Mouse (Mus musculus) forebrain, embryonic 13.5 days (tissue): ENCODE results near the gene Rinl. TPM values are rescaled to one million over a fixed set of nuclear protein-coding genes. Genes with fewer than 3 reads are reported as not detected.
A peak's percentile ranks its signal among the peaks of the same experiment; 100 is the strongest.

Experiments used
- ATAC-seq: fragments of 200-750 bp; cut with Nextera tagmentation; 2 replicates; pipeline ENCODE4 v1.8.0; 2017
- H3K27ac ChIP-seq: fragments of 300-500 bp; sonication (generic); 2 replicates; pipeline ENCODE4 v1.5.1; 2015; ENCODE audit warnings: inconsistent platforms, mild to moderate bottlenecking, moderate library complexity
- H3K27me3 ChIP-seq: fragments of 300-500 bp; sonication (generic); 2 replicates; pipeline ENCODE4 v1.6.1; 2015; ENCODE audit warnings: mild to moderate bottlenecking, inconsistent platforms
- H3K36me3 ChIP-seq: fragments of 300-500 bp; sonication (generic); 2 replicates; pipeline ENCODE4 v1.6.1; 2015; ENCODE audit warnings: mild to moderate bottlenecking, inconsistent platforms; ENCODE audit not compliant: poor library complexity, severe bottlenecking
- H3K4me1 ChIP-seq: fragments of 300-500 bp; sonication (generic); 2 replicates; pipeline ENCODE4 v1.6.1; 2015; ENCODE audit warnings: inconsistent platforms
- H3K4me2 ChIP-seq: fragments of 300-500 bp; sonication (generic); 2 replicates; pipeline ENCODE4 v1.6.1; 2015; ENCODE audit warnings: inconsistent platforms, mild to moderate bottlenecking, moderate library complexity
- H3K4me3 ChIP-seq: fragments of 300-500 bp; sonication (generic); 2 replicates; pipeline ENCODE4 v1.5.1; 2015; ENCODE audit warnings: mild to moderate bottlenecking, inconsistent platforms
- H3K9ac ChIP-seq: fragments of 300-500 bp; sonication (generic); 2 replicates; pipeline ENCODE4 v1.6.1; 2015; ENCODE audit warnings: mild to moderate bottlenecking, inconsistent platforms
- H3K9me3 ChIP-seq: fragments of 300-500 bp; sonication (generic); replicated peaks from 2 replicates; pipeline ENCODE4 v1.6.1; 2016; ENCODE audit warnings: inconsistent platforms
- WGBS: fragments of 180-500 bp; shearing (Covaris S2); methylation state at CpG from one replicate; pipeline ENCODE4 v1.1.7; 2015; 5-methylcytosine and 5-hydroxymethylcytosine counted together
- polyA plus RNA-seq: library from polyadenylated mRNA; unstranded; fragments of >200 nt; fragmentation: Nextera tagmentation; extraction: Ambion mirVana; gene quantifications from 2 replicates; pipeline ENCODE4 v1.2.1, GENCODE M21; 2015

Rinl gene
- polyA plus RNA-seq, 1 experiment from 2014 or later: 2.0 TPM

DNA sequence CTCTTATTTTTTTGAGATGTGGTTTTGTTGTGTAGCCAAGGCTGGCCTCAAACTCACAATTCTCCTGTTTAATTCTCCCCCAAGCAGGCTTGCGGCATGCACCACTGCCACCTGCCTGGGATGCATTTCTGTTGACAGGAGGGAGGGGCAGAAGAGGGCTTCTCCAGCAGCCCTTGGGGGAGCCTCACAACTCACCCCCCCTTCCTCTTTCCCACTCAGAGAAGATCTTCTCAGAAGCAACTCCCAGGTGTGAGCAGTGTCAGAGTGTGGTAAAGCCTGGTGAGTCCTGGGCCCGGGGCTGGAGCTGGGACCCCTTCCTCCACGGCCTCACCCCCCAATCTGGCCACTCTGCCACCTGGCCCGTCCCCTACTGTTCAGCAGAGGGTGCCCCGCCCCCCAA is 3.6 kb upstream of the Rinl start:
- H3K27ac ChIP-seq: no peak overlapping the region
- WGBS: 80% methylated on average over 5 of the region's 5 CpGs

DNA sequence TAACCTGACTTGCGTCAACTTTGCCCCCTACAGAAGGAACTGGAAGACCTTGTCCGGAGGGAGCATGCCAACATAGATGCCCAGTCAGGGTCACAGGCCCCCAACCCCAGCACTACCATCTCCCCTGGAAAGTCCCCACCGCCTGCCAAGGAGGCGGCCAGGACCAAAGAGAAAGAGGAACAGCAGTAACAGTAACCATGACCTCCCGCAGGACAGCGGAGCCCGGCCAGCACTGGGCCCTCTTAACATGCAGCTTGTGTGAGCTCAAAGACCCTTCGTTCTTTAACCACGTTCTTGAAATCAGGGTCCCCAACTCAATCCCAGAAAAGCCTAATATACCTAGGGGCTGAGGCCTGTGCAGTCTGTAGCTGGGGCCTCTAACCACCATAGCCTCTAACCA is 885 bp upstream of the Rinl start:
- WGBS: 96% methylated on average over 9 of the region's 9 CpGs

More for the DNA sequence above, 3.6 kb upstream of the Rinl start:
- Histone ChIP-seq H3K9me3 (no peaks in the 10 kb centered on the region), H3K27me3 (no peaks in the 10 kb centered on the region), H3K9ac (no peak overlapping the region), H3K4me3 (no peak overlapping the region), H3K36me3 (peaks cover 66% of the 10 kb centered on the region), H3K4me2 (no peak overlapping the region), H3K4me1 (peaks cover 5% of the 10 kb centered on the region)
- no peak for ATAC-seq

DNA sequence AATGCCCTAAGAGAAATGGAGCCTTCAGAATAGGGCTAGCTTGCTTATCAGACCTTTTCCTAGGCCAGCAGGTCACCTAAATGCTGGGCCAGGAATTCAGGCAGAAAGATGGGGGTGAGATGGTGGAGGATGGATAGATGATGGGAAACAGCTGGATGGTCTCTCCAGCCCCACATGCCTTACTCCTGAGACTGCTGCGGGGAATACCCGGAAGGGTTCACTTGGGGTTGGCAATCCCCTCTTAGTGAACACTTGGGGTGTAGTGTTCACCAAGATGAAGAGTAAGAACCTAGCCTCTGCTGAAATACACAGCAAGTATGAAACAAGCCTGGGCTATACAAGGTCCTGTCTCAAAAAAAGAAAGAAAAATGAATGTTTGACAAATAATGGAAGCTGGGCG is 466 bp downstream of the Rinl start:
- no peaks in the 10 kb centered on the region for H3K9me3 ChIP-seq
- H3K36me3 ChIP-seq: peaks cover 44% of the 10 kb centered on the region
- no peak overlapping the region for H3K4me2 ChIP-seq
- H3K27me3 ChIP-seq: no peaks in the 10 kb centered on the region
- H3K9ac ChIP-seq: no peak overlapping the region
- no peaks in the 10 kb centered on the region for H3K4me1 ChIP-seq
- H3K4me3 ChIP-seq: no peak overlapping the region
- no peak overlapping the region for H3K27ac ChIP-seq
- no peak for ATAC-seq
- 79% methylated on average over 3 of the region's 3 CpGs for WGBS

More for the DNA sequence above, 885 bp upstream of the Rinl start:
- Histone ChIP-seq H3K4me2 (no peak overlapping the region), H3K4me1 (no peaks in the 10 kb centered on the region), H3K9me3 (no peaks in the 10 kb centered on the region), H3K9ac (no peak overlapping the region), H3K36me3 (peaks cover 55% of the 10 kb centered on the region), H3K27me3 (no peaks in the 10 kb centered on the region), H3K4me3 (no peak overlapping the region), H3K27ac (no peak overlapping the region)
- ATAC-seq: no peak

DNA sequence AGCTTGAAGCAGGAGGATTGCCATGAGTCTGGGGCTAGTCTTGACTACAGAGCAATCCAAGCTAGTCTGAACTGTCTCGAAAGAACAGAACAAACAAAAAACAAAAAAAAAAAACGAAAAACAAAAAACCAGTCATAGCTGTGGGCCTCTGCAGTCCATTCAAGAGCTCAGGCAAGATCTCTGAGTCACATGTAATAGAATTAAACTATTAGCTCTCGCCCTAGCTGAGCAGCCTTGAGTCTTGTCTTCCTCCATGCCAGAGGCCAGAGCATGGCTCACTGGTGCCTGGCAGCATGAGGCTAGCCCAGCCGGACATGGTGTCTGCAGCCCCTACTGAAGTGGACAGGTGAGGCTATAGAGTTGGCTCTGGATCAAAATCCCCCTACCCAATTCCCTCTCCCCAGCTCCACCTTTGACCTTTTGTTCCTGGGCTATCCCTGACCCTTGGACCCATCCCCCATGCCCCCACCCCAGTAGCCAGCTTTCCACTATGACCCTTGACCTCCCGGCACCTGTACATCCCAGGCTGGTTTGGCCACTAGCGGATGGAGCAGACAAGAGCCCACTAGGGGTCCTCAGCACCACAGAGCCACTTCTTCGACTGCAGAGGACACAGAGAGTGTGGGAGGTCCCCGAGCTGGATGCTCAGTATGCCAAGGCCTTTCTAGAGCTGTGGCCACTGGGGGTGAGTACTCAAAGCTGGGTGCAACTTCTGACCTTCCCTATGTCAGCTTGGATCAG is 1.5 kb downstream of the Rinl start:
- no peaks in the 10 kb centered on the region for H3K9me3 ChIP-seq
- 49% methylated on average over 8 of the region's 8 CpGs for WGBS
- H3K9ac ChIP-seq: no peak overlapping the region
- no peak for ATAC-seq
- no peak overlapping the region for H3K27ac ChIP-seq
- no peak overlapping the region for H3K4me3 ChIP-seq
- no peaks in the 10 kb centered on the region; the same call in 1 of the 2 replicates for H3K27me3 ChIP-seq
- peaks cover 35% of the 10 kb centered on the region for H3K36me3 ChIP-seq
- no peaks in the 10 kb centered on the region for H3K4me1 ChIP-seq
- no peak overlapping the region for H3K4me2 ChIP-seq

DNA sequence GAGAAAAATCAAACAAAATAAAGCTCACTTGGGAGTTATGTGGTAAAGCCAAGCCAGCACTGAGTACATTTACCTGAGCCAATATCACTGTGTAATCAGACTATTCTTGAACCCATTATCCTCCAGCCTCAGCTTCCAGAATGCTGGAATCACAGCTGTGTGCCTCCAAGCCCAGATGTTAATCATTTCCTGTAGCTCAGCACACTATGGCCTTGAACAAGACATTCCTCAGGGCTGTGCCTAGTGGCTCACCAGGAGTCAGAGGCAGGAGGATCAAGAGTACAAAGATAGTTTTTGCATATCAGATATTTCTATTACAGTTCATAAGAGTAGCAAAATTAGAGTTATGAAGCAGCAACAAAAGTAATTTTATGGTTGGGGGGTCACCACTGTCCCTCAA is 2.9 kb downstream of the Rinl start:
- Histone ChIP-seq H3K27ac (no peak overlapping the region), H3K36me3 (peaks cover 20% of the 10 kb centered on the region; the same call in 1 of the 2 replicates)
- ATAC-seq: no peak

DNA sequence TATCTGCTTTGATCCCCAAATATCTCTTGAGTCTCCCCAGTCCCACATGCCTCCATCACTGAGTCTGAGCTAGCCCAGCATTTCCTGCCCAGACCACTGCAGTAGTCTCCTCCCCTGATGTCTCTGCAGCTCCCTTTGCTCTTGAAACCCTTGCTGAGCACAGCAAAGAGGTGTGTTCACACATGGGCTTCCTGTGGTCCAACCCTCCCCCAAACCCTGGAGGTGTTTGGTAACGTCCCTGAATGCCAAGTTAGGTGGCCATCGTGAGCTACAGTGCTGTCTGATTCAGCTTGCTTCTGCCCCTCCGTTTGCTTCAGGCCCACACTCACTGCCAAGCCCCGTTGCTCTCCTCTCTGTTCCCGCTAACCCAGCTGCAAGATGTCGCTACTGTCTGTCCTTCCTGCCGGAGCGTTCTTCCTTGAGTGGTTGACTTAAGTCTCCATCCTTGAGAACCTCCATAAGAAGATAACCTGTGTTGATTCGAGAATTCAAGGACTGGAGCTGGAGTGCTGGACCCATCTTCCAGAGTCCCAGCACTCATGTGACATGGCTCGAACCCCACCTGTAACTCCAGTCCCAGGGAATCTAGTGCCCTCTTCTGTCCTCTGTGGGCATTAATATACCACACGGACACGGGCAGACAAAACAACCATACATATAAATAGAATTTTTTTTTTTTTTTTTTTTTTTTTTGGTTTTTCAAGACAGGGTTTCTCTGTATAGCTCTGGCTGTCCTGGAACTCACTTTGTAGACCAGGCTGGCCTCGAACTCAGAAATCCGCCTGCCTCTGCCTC is 3.8 kb downstream of the Rinl start:
- Histone ChIP-seq H3K9ac (no peak overlapping the region), H3K4me2 (no peak overlapping the region), H3K27me3 (no peaks in the 10 kb centered on the region; the same call in 1 of the 2 replicates), H3K36me3 (peaks cover 12% of the 10 kb centered on the region; the same call in 1 of the 2 replicates), H3K4me3 (no peak overlapping the region), H3K27ac (no peak overlapping the region), H3K4me1 (0 out of 2 replicates have a peak, but pooled peaks cover 6% of the 10 kb centered on the region), H3K9me3 (no peaks in the 10 kb centered on the region)
- ATAC-seq: no peak
- WGBS: 86% methylated on average over 14 of the region's 14 CpGs

More for the DNA sequence above, 2.9 kb downstream of the Rinl start:
- H3K27me3 ChIP-seq: no peaks in the 10 kb centered on the region; the same call in 1 of the 2 replicates
- 0 out of 2 replicates have a peak, but pooled peaks cover 3% of the 10 kb centered on the region for H3K4me1 ChIP-seq
- no peaks in the 10 kb centered on the region for H3K9me3 ChIP-seq
- no peak overlapping the region for H3K4me3 ChIP-seq
- no peak overlapping the region for H3K9ac ChIP-seq
- H3K4me2 ChIP-seq: no peak overlapping the region

DNA sequence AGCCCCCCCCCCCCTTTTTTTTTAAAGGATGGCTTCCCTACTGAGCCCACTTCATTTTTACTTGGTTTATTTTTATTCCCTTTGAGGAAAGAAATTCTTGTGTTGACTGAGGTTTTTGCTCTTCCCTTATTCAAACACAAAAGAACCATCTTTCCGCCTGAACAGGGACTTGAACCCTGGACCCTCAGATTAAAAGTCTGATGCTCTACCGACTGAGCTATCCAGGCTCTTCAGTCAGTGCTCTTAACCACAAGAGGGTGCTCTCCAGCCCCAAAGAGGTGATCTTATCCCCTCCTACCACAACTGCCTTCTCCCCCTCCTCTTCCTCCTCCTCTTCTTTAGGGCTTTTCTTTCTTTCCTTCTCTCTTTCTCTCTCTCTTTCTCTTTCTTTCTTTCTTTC is 5.1 kb downstream of the Rinl start:
- 44% methylated on average over 2 of the region's 2 CpGs for WGBS
- ATAC-seq: no peak
- H3K27me3 ChIP-seq: no peaks in the 10 kb centered on the region; the same call in 1 of the 2 replicates
- 0 out of 2 replicates have a peak, but pooled peaks cover 6% of the 10 kb centered on the region for H3K4me1 ChIP-seq
- no peak overlapping the region for H3K9ac ChIP-seq
- no peak overlapping the region for H3K4me2 ChIP-seq
- no peak overlapping the region for H3K27ac ChIP-seq
- peaks cover under 1% of the 10 kb centered on the region; the same call in 1 of the 2 replicates for H3K36me3 ChIP-seq
- no peak overlapping the region for H3K4me3 ChIP-seq
- H3K9me3 ChIP-seq: no peaks in the 10 kb centered on the region

DNA sequence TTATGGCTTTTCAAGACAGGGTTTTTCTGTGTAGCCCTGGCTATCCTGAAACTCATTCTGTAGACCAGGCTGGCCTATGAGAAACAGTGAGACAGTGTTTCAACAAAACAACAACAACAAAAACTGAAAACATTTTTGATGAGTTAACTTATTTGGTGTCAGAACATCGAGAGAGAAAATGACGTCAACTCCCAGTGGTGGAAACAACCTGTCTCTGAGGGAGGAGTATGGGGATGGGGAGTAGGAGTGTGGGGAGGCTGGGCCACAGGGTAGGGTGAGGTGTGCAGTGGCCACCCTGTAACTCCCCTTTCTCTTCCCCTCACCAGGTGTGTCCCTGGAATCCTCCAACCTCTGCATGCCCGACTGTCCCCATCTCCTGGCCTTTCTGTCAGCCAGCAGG is 5.7 kb downstream of the Rinl start:
- no peak for ATAC-seq
- H3K9ac ChIP-seq: no peak overlapping the region
- no peak overlapping the region for H3K4me2 ChIP-seq
- 94% methylated on average over 3 of the region's 3 CpGs for WGBS
- no peaks in the 10 kb centered on the region for H3K9me3 ChIP-seq
- no peaks in the 10 kb centered on the region; the same call in 1 of the 2 replicates for H3K27me3 ChIP-seq
- 0 out of 2 replicates have a peak, but pooled peaks cover 6% of the 10 kb centered on the region for H3K4me1 ChIP-seq
- H3K4me3 ChIP-seq: no peak overlapping the region
- no peaks in the 10 kb centered on the region for H3K36me3 ChIP-seq
- no peak overlapping the region for H3K27ac ChIP-seq

DNA sequence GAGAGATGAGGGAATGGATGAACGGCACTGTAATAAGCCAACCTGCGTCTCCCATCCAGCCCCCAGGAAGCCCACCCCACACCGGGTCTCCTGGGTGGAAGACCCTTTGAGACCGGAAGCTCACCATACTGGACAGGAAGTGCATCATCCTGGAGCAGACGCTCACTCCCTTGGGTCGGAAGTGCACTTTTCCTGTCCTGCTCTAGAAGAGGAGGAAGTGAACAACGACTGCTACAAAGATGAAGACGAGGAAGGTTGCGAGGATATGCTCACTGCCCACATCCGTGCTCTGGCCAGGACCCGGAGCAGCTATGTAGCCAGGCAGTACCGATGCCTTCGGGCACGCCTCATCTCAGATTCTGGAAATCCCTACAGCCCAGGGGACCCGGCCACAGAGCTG is 7.1 kb downstream of the Rinl start:
- ATAC-seq: no peak
- Histone ChIP-seq H3K9me3 (no peaks in the 10 kb centered on the region), H3K4me3 (no peak overlapping the region), H3K36me3 (no peaks in the 10 kb centered on the region), H3K27ac (no peak overlapping the region), H3K27me3 (no peaks in the 10 kb centered on the region; the same call in 1 of the 2 replicates), H3K4me2 (no peak overlapping the region), H3K9ac (no peak overlapping the region), H3K4me1 (0 out of 2 replicates have a peak, but pooled peaks cover 6% of the 10 kb centered on the region)
- 83% methylated on average over 15 of the region's 15 CpGs for WGBS

DNA sequence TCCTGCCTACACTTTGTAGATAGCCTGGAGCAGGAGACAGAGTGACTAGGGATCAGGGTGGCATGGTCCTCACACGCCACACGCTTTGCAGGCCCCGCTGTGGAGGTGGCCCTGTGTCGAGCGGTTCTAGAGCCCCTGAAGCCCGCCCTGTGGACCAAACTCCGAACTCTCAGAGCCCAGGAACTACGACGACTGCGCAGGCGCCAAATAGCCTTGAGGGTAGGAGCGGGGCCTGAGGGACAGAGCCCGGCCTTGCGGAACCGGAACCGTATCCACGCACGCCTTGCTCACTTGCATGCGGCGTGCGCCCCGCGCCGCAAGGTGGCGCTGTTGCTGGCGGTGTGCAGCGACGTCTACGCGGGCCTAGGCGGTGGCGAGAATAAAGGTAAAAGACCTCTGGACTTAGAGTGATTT is 7.8 kb downstream of the Rinl start:
- Histone ChIP-seq H3K9ac (peak overlapping the region; percentile 58), H3K27me3 (no peaks in the 10 kb centered on the region; the same call in 1 of the 2 replicates), H3K4me2 (peak overlapping the region; percentile 51), H3K27ac (no peak overlapping the region), H3K4me1 (peaks cover 7% of the 10 kb centered on the region), H3K36me3 (no peaks in the 10 kb centered on the region), H3K4me3 (peak overlapping the region; percentile 9), H3K9me3 (no peaks in the 10 kb centered on the region)
- WGBS: 15% methylated on average over 32 of the region's 32 CpGs
- ATAC-seq: peak; percentile 72

DNA sequence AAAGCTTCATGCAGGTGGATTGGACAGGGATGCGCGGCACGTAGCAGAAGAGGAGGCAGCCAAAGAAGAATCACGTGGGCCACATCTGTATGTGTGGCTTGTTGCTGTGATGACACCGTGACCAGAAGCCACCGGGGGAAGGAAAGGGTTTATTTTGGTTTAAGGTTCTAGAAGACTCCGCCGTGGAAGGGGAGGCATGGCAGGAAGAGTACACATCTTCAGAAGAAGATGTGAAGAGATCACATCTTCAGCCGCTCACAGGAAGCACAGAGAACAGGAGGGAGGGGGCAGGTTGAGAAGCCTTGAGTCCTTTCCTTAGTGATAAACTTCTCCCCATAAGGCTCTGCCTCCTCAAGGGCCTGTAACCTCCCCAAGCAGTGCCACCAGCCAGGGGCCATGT is 11.2 kb downstream of the Rinl start:
- 96% methylated on average over 9 of the region's 9 CpGs for WGBS
- H3K36me3 ChIP-seq: no peaks in the 10 kb centered on the region
- H3K27ac ChIP-seq: no peak overlapping the region
- H3K9ac ChIP-seq: no peak overlapping the region
- H3K27me3 ChIP-seq: no peaks in the 10 kb centered on the region; the same call in 1 of the 2 replicates
- peaks cover 29% of the 10 kb centered on the region for H3K4me1 ChIP-seq
- H3K9me3 ChIP-seq: no peaks in the 10 kb centered on the region
- no peak for ATAC-seq
- H3K4me3 ChIP-seq: no peak overlapping the region
- no peak overlapping the region for H3K4me2 ChIP-seq

DNA sequence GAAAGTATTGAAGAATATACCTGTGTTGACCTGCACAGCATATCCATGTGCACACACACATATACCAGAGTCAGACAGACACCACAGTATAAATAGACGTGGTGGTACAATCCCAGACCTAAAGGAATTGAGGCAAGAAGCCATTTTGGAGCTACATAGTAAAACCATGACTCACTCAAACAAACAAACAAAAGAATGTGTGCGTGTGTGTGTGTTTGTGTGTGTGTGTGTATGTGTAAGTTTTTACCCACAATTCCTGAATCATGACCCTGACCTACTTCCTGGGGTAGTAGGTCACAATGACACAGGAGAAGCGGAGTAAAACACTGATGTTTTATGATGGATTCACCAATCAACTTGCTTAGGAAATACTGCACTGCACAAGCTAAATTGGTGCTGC is 12.7 kb downstream of the Rinl start:
- no peak overlapping the region for H3K4me3 ChIP-seq
- H3K27ac ChIP-seq: peak overlapping the region; percentile 59; the same call in 1 of the 2 replicates
- no peaks in the 10 kb centered on the region for H3K27me3 ChIP-seq
- ATAC-seq: no peak
- no peaks in the 10 kb centered on the region for H3K9me3 ChIP-seq
- no peak overlapping the region for H3K9ac ChIP-seq
- no peak overlapping the region for H3K4me2 ChIP-seq
- peaks cover 28% of the 10 kb centered on the region for H3K4me1 ChIP-seq
- 75% methylated on average over 3 of the region's 3 CpGs for WGBS
- H3K36me3 ChIP-seq: no peaks in the 10 kb centered on the region
